Mouse (Mus musculus) thymus, postnatal 0 days (tissue): ENCODE measurements at regions not wholly inside any gene's neighbourhood (a gene's known extent, or its start where the extent isn't known, plus 50 kb on each side); places are given as distances from the start of the nearest gene placed in this dataset.

Experiments
- DNase-seq: peaks from one replicate; pipeline ENCODE4 v3.0.0-alpha.2; 2015; ENCODE audit warnings: low spot score

- no peak for DNase-seq
Measured at GRCm38 (mm10) chr10:111694227-111695200, 188.4 kb downstream of the Phlda1 start.

GRCm38 (mm10) chr10:111695918-111696760 is 190.1 kb downstream of the Phlda1 start:
- DNase-seq = no peak

GRCm38 (mm10) chr10:111696987-111697386 is 190.9 kb downstream of the Phlda1 start:
- DNase-seq = no peak

GRCm38 (mm10) chr10:111699557-111700508 is 193.7 kb downstream of the Phlda1 start:
- no peak for DNase-seq

GRCm38 (mm10) chr10:111700570-111700969 is 194.5 kb downstream of the Phlda1 start:
- no peak for DNase-seq

- DNase-seq = no peak
Measured at GRCm38 (mm10) chr10:111701138-111701537, 195.1 kb downstream of the Phlda1 start.

GRCm38 (mm10) chr10:111702435-111702834 is 196.3 kb downstream of the Phlda1 start:
- no peak for DNase-seq

- no peak for DNase-seq
Measured at GRCm38 (mm10) chr10:111703447-111703846, 197.4 kb downstream of the Phlda1 start.

- no peak for DNase-seq
Measured at GRCm38 (mm10) chr10:111711519-111712113, 205.5 kb downstream of the Phlda1 start.

- no peak for DNase-seq
Measured at GRCm38 (mm10) chr10:111712991-111713390, 206.9 kb downstream of the Phlda1 start.

GRCm38 (mm10) chr10:111713676-111714075 is 207.6 kb downstream of the Phlda1 start:
- no peak for DNase-seq

GRCm38 (mm10) chr10:111715172-111715571 is 209.1 kb downstream of the Phlda1 start:
- no peak for DNase-seq

- no peak for DNase-seq
Measured at GRCm38 (mm10) chr10:111719632-111720031, 213.5 kb downstream of the Phlda1 start.

- no peak for DNase-seq
Measured at GRCm38 (mm10) chr10:111721068-111721467, 215.0 kb downstream of the Phlda1 start.

GRCm38 (mm10) chr10:111723885-111724284 is 217.8 kb downstream of the Phlda1 start:
- DNase-seq = no peak

GRCm38 (mm10) chr10:111724574-111725414 is 218.7 kb downstream of the Phlda1 start:
- DNase-seq = no peak

GRCm38 (mm10) chr10:111736026-111736425 is 229.9 kb downstream of the Phlda1 start:
- no peak for DNase-seq

GRCm38 (mm10) chr10:111739471-111740138 is 232.9 kb upstream of the Krr1 start:
- DNase-seq = no peak
